Mouse (Mus musculus) megakaryocyte, embryonic 14.5 days (primary cell): ENCODE data around the gene Tmem208.

Experiments used
- FLI1 ChIP-seq: IDR thresholded peaks from 2 replicates; pipeline ENCODE4 v1.6.1; 2012; ENCODE audit warnings: low read length, inconsistent platforms, mixed read lengths
- GATA1 ChIP-seq: IDR thresholded peaks from 3 replicates; pipeline ENCODE4 v1.6.1; 2012; ENCODE audit warnings: mixed read lengths, low read length, inconsistent platforms, borderline replicate concordance

DNA sequence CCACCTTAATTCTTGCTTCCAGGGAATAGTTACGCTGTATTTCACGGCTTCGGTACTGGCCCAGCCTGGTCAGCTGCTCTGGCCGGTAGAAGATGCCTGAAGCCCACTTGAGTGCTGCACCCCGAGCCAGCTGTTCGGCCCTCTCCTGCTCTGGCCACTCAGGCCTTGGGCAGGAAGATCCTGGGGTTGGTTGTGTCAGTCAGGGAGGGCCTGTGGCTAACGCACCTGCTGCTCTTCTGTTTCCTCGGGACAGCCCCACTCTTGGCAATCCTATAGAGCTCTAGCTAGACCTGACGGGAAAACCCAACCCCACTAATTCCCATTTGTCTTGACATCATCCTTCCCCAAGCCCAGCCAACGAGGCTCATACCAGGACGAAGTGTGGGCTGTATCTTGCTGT, 30.9 kb upstream of the Tmem208 start:
- TF ChIP-seq GATA1 (no peak), FLI1 (no peak)
